Mouse (Mus musculus): ENCODE measurements around the gene Cd86.

DNA sequence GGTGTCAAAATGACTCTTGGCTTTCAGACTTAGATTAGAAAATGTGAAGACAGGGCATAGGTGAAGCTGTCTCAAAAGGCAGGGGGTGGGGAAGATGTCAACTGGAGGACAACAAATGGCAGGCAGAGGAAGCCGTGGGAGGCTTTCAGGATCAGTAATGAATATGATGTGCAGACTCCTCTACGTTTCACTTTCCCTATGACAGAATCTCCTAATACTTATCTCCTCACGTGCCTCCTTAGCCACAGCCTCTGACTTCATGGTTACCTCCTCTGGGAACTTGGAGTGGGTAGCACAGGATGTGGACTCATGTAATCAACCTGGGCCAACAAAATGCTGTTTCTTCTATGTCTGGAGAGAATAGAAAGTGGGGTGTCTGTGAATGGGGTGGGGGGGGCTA is 63.2 kb downstream of the Cd86 start:
- TF ChIP-seq CTCF (conservative IDR thresholded peaks at IDR 0.05; ENCODE audit: low read length) (no peak), POU5F1 (IDR thresholded peaks at IDR 0.05; ENCODE audit: borderline replicate concordance, low read length) (no peak)
